ENCODE assay signal across 9 mouse cellular contexts in genomic region chr3:83128449-83128922, GRCm38 (mm10). TPM values are rescaled to one million over a fixed set of nuclear protein-coding genes. Genes with fewer than 3 reads are reported as not detected.
DNase-seq lines count a peak whose midpoint lies in the region; ATAC-seq and TF ChIP-seq lines count a peak whose summit lies in the region.
"Had no signal": no experiment of that assay in that cellular context is flagged by ENCODE, and none has a peak within 500 bp of the region (broad histone marks: within the 10 kb centered on the region; RNA-seq: fewer than 3 reads in every experiment).

No protein-coding gene starts in this region.

- H3K4me2 ChIP-seq in intestine, embryonic 15.5 days (replicated peaks): peak overlapping the region; percentile 99
- H3K4me2 ChIP-seq in midbrain, embryonic 11.5 days: peak overlapping the region; percentile 84

- peak overlapping the region; percentile 68 for H3K4me3 ChIP-seq in gastrocnemius, adult 2 months
- peak overlapping the region; percentile 66 for H3K4me3 ChIP-seq in forebrain, embryonic 10.5 days
- peak overlapping the region; percentile 52 for H3K4me3 ChIP-seq in intestine, embryonic 15.5 days (replicated peaks)
- peak overlapping the region; percentile 58 for H3K4me3 ChIP-seq in midbrain, embryonic 11.5 days (ENCODE audit: low read depth, low read length)

- no peak for TF ChIP-seq CTCF in gastrocnemius, adult 2 months (IDR thresholded peaks at IDR 0.05)

- peak; percentile 34 for ATAC-seq in intestine, embryonic 15.5 days
- ATAC-seq in midbrain, embryonic 11.5 days (ENCODE audit: low FRiP score): peak; percentile 43

- under 1% methylated on average over 43 of the region's 43 CpGs for WGBS in forebrain, embryonic 10.5 days
- under 1% methylated on average over 43 of the region's 43 CpGs for WGBS in intestine, embryonic 15.5 days
- 0% methylated on average over 43 of the region's 43 CpGs for WGBS in midbrain, embryonic 11.5 days

- intact Hi-C loops in gastrocnemius, adult 2 months (cut with DNase I): no loop called here

- no peaks in the 10 kb centered on the region for H3K36me3 ChIP-seq in forebrain, embryonic 10.5 days (replicated peaks)
- no peaks in the 10 kb centered on the region for H3K36me3 ChIP-seq in intestine, embryonic 15.5 days
- no peaks in the 10 kb centered on the region for H3K36me3 ChIP-seq in midbrain, embryonic 11.5 days (ENCODE audit: control insufficient read depth, insufficient read depth, low read length)

- H3K9me3 ChIP-seq in forebrain, embryonic 10.5 days: no peaks in the 10 kb centered on the region
- H3K9me3 ChIP-seq in intestine, embryonic 15.5 days: no peaks in the 10 kb centered on the region
- no peaks in the 10 kb centered on the region for H3K9me3 ChIP-seq in midbrain, embryonic 11.5 days (ENCODE audit: control insufficient read depth, low read length)

- H3K4me1 ChIP-seq in forebrain, embryonic 10.5 days: peaks cover 29% of the 10 kb centered on the region
- peaks cover 26% of the 10 kb centered on the region for H3K4me1 ChIP-seq in intestine, embryonic 15.5 days (replicated peaks)
- H3K4me1 ChIP-seq in midbrain, embryonic 11.5 days (ENCODE audit: control insufficient read depth, insufficient read depth, low read length): peaks cover 19% of the 10 kb centered on the region

- H3K27ac ChIP-seq in gastrocnemius, adult 2 months: peak overlapping the region; percentile 53
- no peak overlapping the region for H3K27ac ChIP-seq in forebrain, embryonic 10.5 days
- H3K27ac ChIP-seq in intestine, embryonic 15.5 days: no peak overlapping the region
- no peak overlapping the region for H3K27ac ChIP-seq in midbrain, embryonic 11.5 days (ENCODE audit: low read depth, low read length)

- H3K27me3 ChIP-seq in forebrain, embryonic 10.5 days (ENCODE audit: poor library complexity, severe bottlenecking): peaks cover 88% of the 10 kb centered on the region
- peaks cover 44% of the 10 kb centered on the region for H3K27me3 ChIP-seq in intestine, embryonic 15.5 days (replicated peaks)
- H3K27me3 ChIP-seq in midbrain, embryonic 11.5 days (ENCODE audit: control insufficient read depth, insufficient read depth, low read length): peaks cover 48% of the 10 kb centered on the region

- H3K9ac ChIP-seq in intestine, embryonic 15.5 days: peak overlapping the region; percentile 44; the same call in 1 of the 2 replicates
- H3K9ac ChIP-seq in midbrain, embryonic 11.5 days (ENCODE audit: low read length): peak overlapping the region; percentile 54

- peak; percentile 32 for DNase-seq in gastrocnemius, adult 2 months
- DNase-seq in gastrocnemius, postnatal 10 days: no peak
- DNase-seq in ES-CJ7 (ENCODE audit: low read depth, low spot score): peak; percentile 19
- peak; percentile 42 for DNase-seq in forebrain, embryonic 10.5 days (ENCODE audit: extremely low spot score, low spot score)
- peak; percentile 96 for DNase-seq in midbrain, embryonic 11.5 days (ENCODE audit: low spot score, missing footprints)
- DNase-seq in thymus, adult 18-20 months: no peak
- DNase-seq in spleen, adult 18-20 months: no peak

RNA-seq across cellular contexts. Expression of gene Dchs2, which starts 0.7 kb away (rescaled TPM):
- 1 to 10 TPM in 1 of 2 experiments, under 1 TPM in 1; 0.51 to 1.6 TPM for total RNA-seq in gastrocnemius, adult 2 months (2021)
- 1 to 10 TPM; 7.0 to 8.6 TPM for total RNA-seq in gastrocnemius, postnatal 10 days (2021)
- polyA plus RNA-seq in forebrain, embryonic 10.5 days (2016; fragmentation: Nextera tagmentation; extraction: Ambion mirVana): not detected in 2 replicates
- polyA plus RNA-seq in intestine, embryonic 15.5 days (2015; fragmentation: Nextera tagmentation; extraction: Ambion mirVana): 0.10 and 0.16 TPM in 2 replicates
- polyA plus RNA-seq in midbrain, embryonic 11.5 days (2014; fragmentation: Nextera tagmentation; extraction: Ambion mirVana): 0.19 and 0.46 TPM in 2 replicates
- total RNA-seq: neutrophil, adult 5-6 weeks had no signal

Comparison
In these comparisons a context has a peak if more than half of its experiments do, and no peak if none do; other contexts are left out.
1. DNase-seq: peak in gastrocnemius, adult 2 months (single experiment), ES-CJ7 (single experiment), forebrain, embryonic 10.5 days (single experiment) and midbrain, embryonic 11.5 days (single experiment); none in gastrocnemius, postnatal 10 days (single experiment), thymus, adult 18-20 months (0 of 2) and spleen, adult 18-20 months (0 of 2).
2. Peak in every context shown above with its lines, with median percentiles within 50 percentile points of each other: H3K4me3 ChIP-seq.